Mouse (Mus musculus) gastrocnemius, adult 8-10 months (tissue): ENCODE measurements around the gene Zfp367. TPM values are rescaled to one million over a fixed set of nuclear protein-coding genes. Genes with fewer than 3 reads are reported as not detected.
A peak's percentile ranks its signal among the peaks of the same experiment; 100 is the strongest.

Experiments
- DNase-seq, 2 experiments: peaks; one replicate each; pipeline ENCODE4 v3.0.0; 2022; ENCODE audit warnings: low spot score in 2 of 2
- total RNA-seq, 4 experiments: library from RNA; stranded (reverse); gene quantifications; 2 replicates each; pipeline ENCODE4 v1.2.4; 2022

The Zfp367 gene
- total RNA-seq, 4 experiments from 2014 or later = 22.1 to 37.1 (median 31.9) TPM

GRCm38 (mm10) chr13:64154651-64155050 lies 1.6 kb upstream of the Zfp367 start:
- DNase-seq = no peak

DNA sequence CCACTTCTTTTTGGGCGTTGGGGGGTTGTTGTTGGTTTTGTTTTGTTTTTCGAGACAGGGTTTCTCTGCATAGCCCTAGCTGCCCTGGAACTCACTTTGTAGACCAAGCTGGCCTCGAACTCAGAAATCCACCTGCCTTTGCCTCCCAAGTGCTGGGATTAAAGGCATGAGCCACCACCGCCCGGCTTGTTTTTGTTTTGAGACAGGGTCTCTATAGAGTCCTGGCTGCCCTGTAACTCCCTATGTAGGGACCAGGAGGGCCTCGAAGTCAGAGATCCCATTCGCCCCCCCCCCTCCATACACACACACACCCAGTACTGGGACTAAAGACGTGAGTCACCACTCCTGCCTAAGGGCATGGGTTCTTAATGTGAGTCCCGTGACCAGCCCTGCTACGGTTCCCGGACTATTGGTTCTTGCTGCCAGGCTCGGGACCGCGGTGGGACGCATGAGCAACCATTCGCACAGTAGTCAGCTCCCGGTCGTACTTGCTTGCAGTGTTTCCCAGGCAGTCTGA lies 807 bp upstream of the Zfp367 start:
- DNase-seq = peak in 1 of 2 experiments; percentile 17

GRCm38 (mm10) chr13:64152671-64153082 lies 325 bp downstream of the Zfp367 start:
- peak in 1 of 2 experiments; percentile 23 for DNase-seq

DNA sequence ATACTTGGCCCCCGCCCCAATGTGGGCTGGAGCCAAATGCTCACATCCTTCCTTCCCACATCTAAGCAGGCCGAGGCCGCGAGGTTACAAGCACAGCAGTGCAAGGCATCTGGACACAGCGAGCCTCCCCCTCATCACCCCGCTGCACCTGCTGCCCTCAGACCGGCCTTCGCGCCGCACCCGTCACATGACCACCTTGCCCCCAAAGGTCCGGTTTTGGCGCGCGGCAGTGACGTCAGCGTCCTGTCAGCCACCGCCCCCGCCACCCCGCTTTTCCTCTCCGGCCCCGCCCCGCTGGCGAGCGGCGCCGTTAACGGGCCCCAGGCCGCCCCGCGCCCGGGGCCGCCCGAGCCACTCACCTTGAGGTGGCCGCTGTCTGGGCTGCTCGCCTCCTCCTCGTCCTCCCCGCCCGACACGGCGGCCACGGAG lies 747 bp downstream of the Zfp367 start:
- DNase-seq = peak; percentile 61 to 75

DNA sequence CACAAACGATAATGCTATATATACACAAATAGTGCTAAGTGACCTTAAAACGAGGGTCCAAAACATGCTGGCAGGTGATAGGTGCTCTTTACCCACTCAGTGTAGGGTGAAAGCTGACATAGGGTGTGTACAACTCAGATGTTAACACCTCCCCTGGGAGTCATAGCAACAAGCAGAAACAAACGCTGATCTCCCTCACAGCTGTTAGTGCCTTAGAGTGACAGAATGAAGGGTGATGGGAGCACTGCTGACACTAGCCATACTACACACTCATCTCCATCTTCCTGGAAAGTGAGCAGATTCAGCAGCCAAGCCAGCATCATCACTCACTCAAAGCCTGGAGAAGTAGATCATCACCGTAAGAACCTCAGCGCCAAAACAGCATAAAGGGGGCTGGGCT lies 2.9 kb downstream of the Zfp367 start:
- no peak for DNase-seq

DNA sequence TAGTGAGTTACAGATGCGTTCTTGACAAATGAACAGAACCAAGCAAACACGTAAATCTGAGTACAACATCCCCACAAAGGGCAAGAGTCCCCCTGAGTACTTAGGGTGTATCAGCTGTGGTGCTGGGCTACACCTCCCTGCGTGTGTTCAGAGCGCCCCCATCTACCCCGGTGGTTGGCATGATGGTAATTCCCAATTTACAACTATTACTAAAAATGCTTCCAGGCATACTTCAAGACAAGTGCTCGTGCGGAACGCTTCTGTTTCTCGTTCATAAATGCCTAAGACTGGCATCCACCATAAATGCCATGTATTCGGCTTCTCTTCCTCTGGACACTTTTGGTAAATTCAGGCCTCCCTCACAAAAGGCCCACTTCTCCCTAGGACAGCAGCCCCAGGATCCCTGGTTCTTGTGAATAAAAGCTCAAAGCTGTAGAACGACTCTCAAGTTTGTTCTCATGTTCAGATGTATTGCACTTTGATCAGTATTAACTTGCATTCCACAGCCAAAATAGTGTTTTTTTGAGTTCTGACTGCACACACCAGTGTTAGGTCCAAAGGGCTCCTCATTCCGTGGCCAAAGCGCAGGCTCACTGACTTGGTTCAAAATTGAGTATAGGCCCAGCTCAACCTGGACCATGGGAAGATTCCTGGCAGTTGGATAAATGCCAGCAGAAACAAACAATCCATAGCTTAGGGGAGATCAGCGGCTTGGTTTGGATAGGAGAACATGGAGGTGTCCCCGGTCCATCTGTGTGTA lies 23.2 kb downstream of the Zfp367 start:
- DNase-seq = no peak

GRCm38 (mm10) chr13:64128858-64129615 lies 24.0 kb downstream of the Zfp367 start, which contains the start of gene Slc35d2:
Gene Slc35d2 (minus strand): TSS chr13:64129368.
- peak; percentile 14 to 51 for DNase-seq

- no peak for DNase-seq
These were observed 26.7 kb downstream of the Zfp367 start for GRCm38 (mm10) chr13:64126316-64126715.

DNA sequence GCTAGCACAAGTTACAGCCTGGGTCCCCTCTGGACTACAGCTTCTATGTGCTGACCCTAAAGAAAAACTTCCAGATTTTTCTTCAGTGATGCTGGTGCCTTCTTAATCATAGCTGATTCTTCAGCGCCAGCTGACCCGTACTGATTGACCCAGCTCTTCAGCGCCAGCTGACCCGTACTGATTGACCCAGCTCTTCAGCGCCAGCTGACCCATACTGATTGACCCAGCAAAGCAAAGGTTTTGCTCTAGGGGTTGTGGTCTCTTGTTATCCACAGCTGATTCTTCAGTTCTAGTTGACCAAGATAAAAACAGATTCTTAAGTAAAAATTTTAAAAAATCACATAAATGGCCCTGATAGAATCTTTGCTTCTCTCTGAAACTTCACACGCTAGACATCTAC lies 28.1 kb downstream of the Zfp367 start:
- DNase-seq = no peak

GRCm38 (mm10) chr13:64123491-64124188 lies 29.4 kb downstream of the Zfp367 start:
- DNase-seq = no peak

DNA sequence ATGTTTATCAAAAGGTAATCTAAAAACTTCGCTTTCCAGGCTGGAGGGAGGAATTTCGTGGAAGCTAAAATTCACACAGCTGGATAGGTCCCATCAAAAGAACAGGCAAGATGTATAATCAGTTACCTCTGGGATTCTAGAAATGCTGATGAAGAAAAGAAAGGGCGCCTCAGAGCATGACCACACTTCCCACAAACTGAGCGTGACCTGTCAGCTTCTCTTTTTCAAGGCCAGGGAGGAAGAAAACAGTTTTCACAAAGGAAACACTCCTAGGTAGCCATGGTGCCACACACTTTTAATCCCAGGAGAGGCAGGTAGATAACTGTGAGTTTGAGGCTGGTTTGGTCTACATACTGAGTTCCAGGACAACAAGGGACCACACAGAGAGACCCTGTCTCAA lies 32.2 kb downstream of the Zfp367 start:
- DNase-seq = no peak

DNA sequence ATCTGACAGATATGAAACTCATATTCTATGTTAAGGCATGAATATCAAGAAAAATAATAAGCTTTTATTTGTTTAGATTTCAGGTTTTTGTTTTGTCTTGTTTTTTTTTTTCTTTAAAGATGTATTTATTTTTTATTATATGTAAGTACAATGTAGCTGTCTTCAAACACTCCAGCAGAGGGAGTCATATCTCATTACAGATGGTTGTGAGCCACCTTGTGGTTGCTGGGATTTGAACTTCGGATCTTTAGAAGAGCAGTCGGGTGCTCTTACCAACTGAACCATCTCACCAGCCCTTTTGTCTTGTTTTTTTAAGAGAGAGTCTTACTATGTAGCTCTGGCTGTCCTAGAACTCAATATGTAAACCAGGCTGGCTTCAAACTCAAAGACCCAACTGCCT lies 35.6 kb downstream of the Zfp367 start:
- DNase-seq = no peak

- DNase-seq = no peak
These were observed 42.6 kb downstream of the Zfp367 start for GRCm38 (mm10) chr13:64110421-64110820.

DNA sequence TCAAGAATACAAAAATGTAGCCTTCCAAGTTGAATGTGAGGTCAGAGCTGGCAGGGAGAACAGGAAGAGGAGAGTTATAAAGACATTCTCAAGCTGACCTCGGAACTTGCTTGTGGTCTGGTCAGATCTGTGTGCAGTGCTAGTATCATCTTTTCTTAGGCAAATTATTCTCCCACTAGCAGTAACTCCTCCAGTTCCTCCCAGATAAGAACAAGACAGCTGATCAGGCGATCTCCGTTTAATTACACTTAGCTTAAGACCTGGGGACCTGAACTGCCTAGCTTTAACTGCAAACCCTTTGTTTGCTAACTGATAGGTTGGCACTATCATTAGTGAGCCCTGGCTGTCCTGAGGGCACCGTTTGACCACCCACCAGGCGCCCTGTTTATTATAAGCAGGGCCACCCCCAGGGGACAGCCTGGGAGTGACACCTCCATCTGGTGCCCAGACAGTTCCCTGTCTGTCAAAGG lies 44.6 kb downstream of the Zfp367 start:
- DNase-seq = no peak

GRCm38 (mm10) chr13:64107535-64107934 lies 45.5 kb downstream of the Zfp367 start:
- DNase-seq = no peak

DNA sequence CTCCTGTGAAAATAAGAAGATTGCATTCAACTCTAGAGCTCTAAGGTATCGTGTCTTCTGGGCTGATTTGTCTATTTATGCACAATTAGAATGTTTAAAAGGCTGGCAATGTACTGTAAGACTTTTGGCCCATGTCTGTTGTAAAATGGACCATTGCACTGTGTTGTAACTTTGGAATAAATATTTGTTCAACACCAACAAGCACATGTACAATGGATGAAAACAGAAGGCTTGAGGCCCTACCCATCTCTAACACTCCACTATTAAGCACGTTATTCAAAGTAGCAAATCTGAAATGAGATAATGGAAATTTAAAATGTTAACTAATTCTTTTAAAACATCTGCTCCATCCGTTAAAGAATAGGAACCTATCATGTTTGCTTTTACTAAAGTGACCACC lies 45.9 kb downstream of the Zfp367 start:
- DNase-seq = no peak

GRCm38 (mm10) chr13:64105690-64106089 lies 47.3 kb downstream of the Zfp367 start:
- DNase-seq = no peak

- DNase-seq = no peak
These were observed 52.8 kb downstream of the Zfp367 start for GRCm38 (mm10) chr13:64100186-64100585.

GRCm38 (mm10) chr13:64098992-64099391 lies 54.0 kb downstream of the Zfp367 start:
- no peak for DNase-seq

- peak; percentile 9 to 26 for DNase-seq
These were observed 59.7 kb downstream of the Zfp367 start for GRCm38 (mm10) chr13:64093341-64093740.

DNA sequence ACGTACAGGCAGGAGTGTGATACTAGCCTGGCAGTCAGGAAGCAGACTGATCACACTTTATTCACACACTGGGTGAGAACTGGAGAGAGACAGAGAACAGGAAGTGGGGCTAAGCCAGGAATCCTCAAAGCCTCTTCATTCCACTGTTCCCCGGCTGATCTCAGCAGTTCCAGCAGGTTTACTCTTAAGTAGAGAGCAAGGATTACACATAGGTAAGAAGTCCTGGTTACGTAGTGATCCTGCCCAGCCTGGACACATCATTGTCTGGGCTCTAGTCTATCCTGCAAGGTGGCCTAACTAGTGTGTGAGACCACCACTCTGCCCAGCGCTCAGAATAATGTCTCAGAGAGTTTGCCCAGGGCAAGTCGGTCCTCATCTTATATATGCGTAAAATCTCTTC lies 60.2 kb downstream of the Zfp367 start:
- DNase-seq = no peak

- no peak for DNase-seq
These were observed 60.9 kb downstream of the Zfp367 start for GRCm38 (mm10) chr13:64092141-64092540.
